Mouse (Mus musculus): Measurements from ENCODE around the gene Ftl1.

- TF ChIP-seq CTCF (IDR thresholded peaks at IDR 0.05; ENCODE audit: borderline replicate concordance, insufficient read depth, low read length) (no peak), POLR2A (IDR thresholded peaks at IDR 0.05; ENCODE audit: low read depth, low read length) (peak; percentile 51; the same call in 1 of the 2 replicates)
Measured at GRCm38 (mm10) chr7:45488293-45489204, 28.9 kb upstream of the Ftl1 start, which contains the start of gene Dhdh.
